Mouse (Mus musculus): ENCODE data around the gene Gnb1l. TPM values are rescaled to one million over a fixed set of nuclear protein-coding genes. Genes with fewer than 3 reads are reported as not detected.

Gene Gnb1l
- polyA plus RNA-seq, 1 experiment from 2014 or later = 9.3 TPM

DNA sequence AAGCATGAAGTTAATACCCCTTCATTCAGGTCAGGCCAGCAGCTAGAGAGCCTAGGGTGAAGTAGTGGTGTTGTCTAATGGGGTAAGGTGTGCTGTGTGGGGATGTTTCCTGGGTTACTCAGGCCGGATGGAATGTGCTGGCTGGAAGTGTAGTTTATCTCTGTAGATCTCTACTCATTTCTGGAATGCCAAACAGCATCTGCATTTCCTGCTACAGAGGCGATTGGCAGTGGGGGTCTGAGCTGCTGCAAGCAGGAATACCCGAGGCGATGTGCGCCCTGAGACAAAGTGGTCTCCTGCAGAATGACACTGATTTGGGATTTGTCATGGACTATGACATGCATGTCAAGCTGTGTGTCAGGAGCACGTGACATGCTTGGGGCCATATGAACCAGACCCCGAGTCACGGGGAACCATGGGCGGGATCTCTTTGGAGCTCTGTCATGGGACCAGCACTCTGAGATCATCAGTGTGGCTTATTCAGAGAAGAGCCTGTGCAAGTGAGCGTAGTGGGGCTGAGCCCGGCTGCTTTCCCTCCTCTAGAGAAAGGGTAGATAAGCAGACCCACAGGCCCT lies 27.0 kb upstream of the Gnb1l start:
- no peak for ATAC-seq (ENCODE audit: insufficient number of reproducible peaks, insufficient read depth, low FRiP score, low read depth)
- Histone ChIP-seq H3K27ac (replicated peaks in 1 of 2; ENCODE audit: control insufficient read depth in 1 of 2, insufficient read depth in 1 of 2, low read depth in 2 of 2, low read length in 2 of 2) (no peak overlapping the region), H3K4me1 (ENCODE audit: control insufficient read depth in 2 of 2, insufficient read depth in 2 of 2, low read length in 2 of 2) (peaks cover 5 to 7% of the 10 kb centered on the region in 2 experiments; a peak in 2 of 4 replicates), H3K9me3 (ENCODE audit: control insufficient read depth, low read length) (no peaks in the 10 kb centered on the region), H3K9ac (ENCODE audit: low read length) (no peak overlapping the region), H3K4me3 (ENCODE audit: control insufficient read depth in 1 of 2, insufficient read depth in 1 of 2, low read depth in 1 of 2, low read length in 2 of 2) (no peak overlapping the region), H3K27me3 (ENCODE audit: control insufficient read depth, insufficient read depth, low read length) (no peaks in the 10 kb centered on the region), H3K36me3 (ENCODE audit: control insufficient read depth, insufficient read depth, low read length) (peaks cover 34% of the 10 kb centered on the region), H3K4me2 (ENCODE audit: low read length) (no peak overlapping the region)
- WGBS = 47% methylated on average over 11 of the region's 11 CpGs

DNA sequence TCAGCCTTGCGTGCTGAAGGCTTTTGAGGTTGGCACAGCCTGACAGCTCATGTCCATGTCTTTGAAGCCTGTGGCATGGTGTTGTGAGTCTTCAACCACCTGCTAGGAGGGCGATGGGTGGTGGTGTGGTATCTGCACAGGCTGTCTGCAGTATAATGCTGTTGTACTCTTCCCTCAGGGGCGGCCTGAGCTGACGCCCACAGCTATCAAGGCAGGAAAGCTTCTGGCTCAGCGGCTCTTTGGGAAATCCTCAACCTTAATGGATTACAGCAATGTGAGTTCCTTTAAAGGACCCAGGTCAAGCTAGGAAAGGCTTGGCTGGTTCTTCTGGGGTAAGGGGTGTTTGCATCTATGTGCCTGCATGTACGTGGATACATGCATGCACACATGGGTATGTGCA lies 26.5 kb upstream of the Gnb1l start:
- peaks cover 5 to 7% of the 10 kb centered on the region in 2 experiments; a peak in 2 of 4 replicates for H3K4me1 ChIP-seq (ENCODE audit: control insufficient read depth in 2 of 2, insufficient read depth in 2 of 2, low read length in 2 of 2)
- H3K9me3 ChIP-seq (ENCODE audit: control insufficient read depth, low read length) = no peaks in the 10 kb centered on the region
- no peak overlapping the region for H3K4me2 ChIP-seq (ENCODE audit: low read length)
- H3K9ac ChIP-seq (ENCODE audit: low read length) = no peak overlapping the region
- H3K27ac ChIP-seq (replicated peaks in 1 of 2; ENCODE audit: control insufficient read depth in 1 of 2, insufficient read depth in 1 of 2, low read depth in 2 of 2, low read length in 2 of 2) = no peak overlapping the region
- no peak overlapping the region for H3K4me3 ChIP-seq (ENCODE audit: control insufficient read depth in 1 of 2, insufficient read depth in 1 of 2, low read depth in 1 of 2, low read length in 2 of 2)
- peaks cover 34% of the 10 kb centered on the region for H3K36me3 ChIP-seq (ENCODE audit: control insufficient read depth, insufficient read depth, low read length)
- WGBS = 76% methylated on average over 6 of the region's 6 CpGs
- no peaks in the 10 kb centered on the region for H3K27me3 ChIP-seq (ENCODE audit: control insufficient read depth, insufficient read depth, low read length)
- ATAC-seq (ENCODE audit: insufficient number of reproducible peaks, insufficient read depth, low FRiP score, low read depth) = no peak

DNA sequence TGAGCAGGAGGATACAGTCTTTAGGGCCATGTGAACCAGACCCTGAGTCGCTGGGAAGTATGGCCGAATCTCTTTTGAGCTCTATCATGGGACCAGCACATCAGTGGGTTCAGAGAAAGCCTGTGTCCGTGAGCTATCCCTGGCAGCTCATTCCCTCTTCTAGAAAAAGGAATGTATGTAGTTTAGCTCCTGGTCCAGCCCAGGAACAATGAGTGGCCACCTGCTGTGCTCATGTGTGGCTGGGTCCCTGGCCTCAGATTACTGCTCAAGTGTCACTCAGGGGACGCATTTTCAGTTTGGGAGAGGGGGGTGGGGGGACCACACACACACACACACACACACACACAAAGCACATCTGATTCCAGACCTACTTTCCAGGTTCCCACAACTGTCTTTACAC lies 26.1 kb upstream of the Gnb1l start:
- Histone ChIP-seq H3K36me3 (ENCODE audit: control insufficient read depth, insufficient read depth, low read length) (peaks cover 35% of the 10 kb centered on the region), H3K4me1 (ENCODE audit: control insufficient read depth in 2 of 2, insufficient read depth in 2 of 2, low read length in 2 of 2) (peaks cover 5 to 7% of the 10 kb centered on the region in 2 experiments; a peak in 2 of 4 replicates), H3K9ac (ENCODE audit: low read length) (no peak overlapping the region), H3K9me3 (ENCODE audit: control insufficient read depth, low read length) (no peaks in the 10 kb centered on the region), H3K4me2 (ENCODE audit: low read length) (no peak overlapping the region), H3K4me3 (ENCODE audit: control insufficient read depth in 1 of 2, insufficient read depth in 1 of 2, low read depth in 1 of 2, low read length in 2 of 2) (no peak overlapping the region), H3K27ac (replicated peaks in 1 of 2; ENCODE audit: control insufficient read depth in 1 of 2, insufficient read depth in 1 of 2, low read depth in 2 of 2, low read length in 2 of 2) (no peak overlapping the region), H3K27me3 (ENCODE audit: control insufficient read depth, insufficient read depth, low read length) (no peaks in the 10 kb centered on the region)
- 83% methylated on average over 4 of the region's 4 CpGs for WGBS
- ATAC-seq (ENCODE audit: insufficient number of reproducible peaks, insufficient read depth, low FRiP score, low read depth) = no peak

DNA sequence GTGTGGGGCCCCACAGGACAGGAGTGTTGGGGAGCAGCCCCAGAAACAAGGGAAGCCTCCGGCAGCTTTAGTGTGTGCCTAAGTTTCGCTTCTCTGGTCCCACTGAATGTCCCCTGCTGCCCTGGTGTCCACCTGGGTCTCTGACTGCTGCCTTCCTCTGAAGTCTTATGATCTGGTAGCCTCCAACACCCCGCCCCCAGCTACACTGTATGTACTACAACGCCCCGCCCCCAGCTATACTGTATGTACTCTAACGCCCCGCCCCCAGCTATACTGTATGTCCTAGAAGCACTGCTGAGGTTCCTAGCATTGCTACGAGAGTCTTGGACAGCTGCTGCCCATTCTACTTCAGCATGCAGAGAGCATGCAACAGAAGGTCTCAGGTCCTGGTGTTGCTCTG lies 25.5 kb upstream of the Gnb1l start:
- no peak overlapping the region for H3K9ac ChIP-seq (ENCODE audit: low read length)
- H3K4me3 ChIP-seq (ENCODE audit: control insufficient read depth in 1 of 2, insufficient read depth in 1 of 2, low read depth in 1 of 2, low read length in 2 of 2) = no peak overlapping the region
- no peaks in the 10 kb centered on the region for H3K9me3 ChIP-seq (ENCODE audit: control insufficient read depth, low read length)
- H3K27me3 ChIP-seq (ENCODE audit: control insufficient read depth, insufficient read depth, low read length) = no peaks in the 10 kb centered on the region
- no peak for ATAC-seq (ENCODE audit: insufficient number of reproducible peaks, insufficient read depth, low FRiP score, low read depth)
- H3K36me3 ChIP-seq (ENCODE audit: control insufficient read depth, insufficient read depth, low read length) = peaks cover 41% of the 10 kb centered on the region
- H3K4me2 ChIP-seq (ENCODE audit: low read length) = no peak overlapping the region
- no peak overlapping the region for H3K27ac ChIP-seq (replicated peaks in 1 of 2; ENCODE audit: control insufficient read depth in 1 of 2, insufficient read depth in 1 of 2, low read depth in 2 of 2, low read length in 2 of 2)
- 90% methylated on average over 8 of the region's 8 CpGs for whole genome bisulfite sequencing
- H3K4me1 ChIP-seq (ENCODE audit: control insufficient read depth in 2 of 2, insufficient read depth in 2 of 2, low read length in 2 of 2) = peaks cover 5 to 7% of the 10 kb centered on the region in 2 experiments; a peak in 2 of 4 replicates

DNA sequence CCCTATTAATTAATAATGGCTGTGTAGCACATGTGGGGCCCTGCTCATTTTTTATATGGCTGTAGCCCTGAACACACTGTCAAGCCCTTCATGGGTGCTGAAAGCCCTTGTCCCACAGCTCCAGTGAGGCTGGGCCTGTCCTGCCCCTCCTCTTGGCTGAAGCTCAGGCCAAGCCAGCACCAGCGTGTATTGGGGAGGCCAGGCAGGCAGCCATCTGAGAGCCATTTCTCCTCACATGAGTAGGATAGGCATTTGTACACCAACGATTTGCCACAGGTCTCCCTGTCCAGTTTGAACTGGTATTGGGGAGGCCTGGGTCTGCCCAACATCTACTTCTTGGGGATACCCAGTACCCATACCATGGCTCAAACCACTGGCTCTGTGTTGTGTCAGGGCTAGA lies 24.5 kb upstream of the Gnb1l start:
- 79% methylated on average over 2 of the region's 2 CpGs for WGBS
- Histone ChIP-seq H3K27ac (replicated peaks in 1 of 2; ENCODE audit: control insufficient read depth in 1 of 2, insufficient read depth in 1 of 2, low read depth in 2 of 2, low read length in 2 of 2) (no peak overlapping the region), H3K4me3 (ENCODE audit: control insufficient read depth in 1 of 2, insufficient read depth in 1 of 2, low read depth in 1 of 2, low read length in 2 of 2) (no peak overlapping the region), H3K4me2 (ENCODE audit: low read length) (no peak overlapping the region), H3K36me3 (ENCODE audit: control insufficient read depth, insufficient read depth, low read length) (peaks cover 37% of the 10 kb centered on the region), H3K4me1 (ENCODE audit: control insufficient read depth in 2 of 2, insufficient read depth in 2 of 2, low read length in 2 of 2) (peaks cover 5 to 7% of the 10 kb centered on the region in 2 experiments; a peak in 2 of 4 replicates), H3K27me3 (ENCODE audit: control insufficient read depth, insufficient read depth, low read length) (no peaks in the 10 kb centered on the region), H3K9me3 (ENCODE audit: control insufficient read depth, low read length) (no peaks in the 10 kb centered on the region), H3K9ac (ENCODE audit: low read length) (no peak overlapping the region)
- ATAC-seq (ENCODE audit: insufficient number of reproducible peaks, insufficient read depth, low FRiP score, low read depth) = no peak

DNA sequence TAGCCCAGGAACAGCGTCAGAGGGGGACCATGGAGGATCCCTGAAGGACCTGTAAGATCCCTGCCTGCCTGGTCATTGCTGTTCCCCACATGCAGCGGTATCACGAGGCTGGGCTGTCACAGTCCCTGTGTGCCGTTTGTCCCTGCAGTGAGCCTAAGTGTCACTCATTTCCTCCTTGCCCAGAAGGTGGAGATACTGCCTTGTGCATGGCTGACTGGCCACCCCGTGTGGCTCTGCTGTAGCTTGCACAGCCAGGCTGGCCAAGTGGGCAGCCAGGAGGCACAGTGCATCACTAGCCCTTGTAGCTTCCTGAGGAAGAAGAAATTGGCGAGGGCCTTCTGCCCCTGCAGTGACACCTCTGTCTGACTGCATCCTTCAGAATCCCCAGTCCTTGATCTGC lies 20.5 kb upstream of the Gnb1l start:
- Histone ChIP-seq H3K4me3 (ENCODE audit: control insufficient read depth in 1 of 2, insufficient read depth in 1 of 2, low read depth in 1 of 2, low read length in 2 of 2) (no peak overlapping the region), H3K9me3 (ENCODE audit: control insufficient read depth, low read length) (no peaks in the 10 kb centered on the region), H3K4me1 (ENCODE audit: control insufficient read depth in 2 of 2, insufficient read depth in 2 of 2, low read length in 2 of 2) (no peaks in the 10 kb centered on the region), H3K36me3 (ENCODE audit: control insufficient read depth, insufficient read depth, low read length) (peaks cover 17% of the 10 kb centered on the region), H3K9ac (ENCODE audit: low read length) (no peak overlapping the region), H3K27me3 (ENCODE audit: control insufficient read depth, insufficient read depth, low read length) (no peaks in the 10 kb centered on the region), H3K27ac (replicated peaks in 1 of 2; ENCODE audit: control insufficient read depth in 1 of 2, insufficient read depth in 1 of 2, low read depth in 2 of 2, low read length in 2 of 2) (no peak overlapping the region), H3K4me2 (ENCODE audit: low read length) (no peak overlapping the region)
- ATAC-seq (ENCODE audit: insufficient number of reproducible peaks, insufficient read depth, low FRiP score, low read depth) = no peak
- WGBS = 55% methylated on average over 6 of the region's 6 CpGs

DNA sequence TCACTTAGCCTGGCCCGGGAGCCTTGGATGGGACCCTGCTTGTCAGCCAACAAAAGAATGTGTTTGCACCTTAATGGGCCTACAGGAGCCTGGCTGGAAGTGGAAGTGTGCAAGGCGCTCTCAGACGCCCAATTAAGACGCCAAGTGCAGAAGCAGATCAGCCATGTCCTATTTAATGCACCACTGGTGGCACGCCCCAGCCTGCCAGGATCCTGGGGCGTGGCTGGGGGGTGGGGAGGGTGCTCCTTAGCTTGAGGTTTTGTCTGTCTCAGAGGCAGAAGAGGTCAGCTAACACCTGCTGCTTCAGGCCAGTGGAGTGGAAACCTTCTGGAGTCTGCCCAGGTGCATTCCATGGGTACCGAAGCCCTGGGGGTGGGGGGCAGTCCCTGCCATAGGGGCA lies 18.8 kb upstream of the Gnb1l start:
- no peak overlapping the region for H3K4me3 ChIP-seq (ENCODE audit: control insufficient read depth in 1 of 2, insufficient read depth in 1 of 2, low read depth in 1 of 2, low read length in 2 of 2)
- H3K9me3 ChIP-seq (ENCODE audit: control insufficient read depth, low read length) = no peaks in the 10 kb centered on the region
- H3K27me3 ChIP-seq (ENCODE audit: control insufficient read depth, insufficient read depth, low read length) = no peaks in the 10 kb centered on the region
- ATAC-seq (ENCODE audit: insufficient number of reproducible peaks, insufficient read depth, low FRiP score, low read depth) = no peak
- H3K4me2 ChIP-seq (ENCODE audit: low read length) = no peak overlapping the region
- no peak overlapping the region for H3K27ac ChIP-seq (replicated peaks in 1 of 2; ENCODE audit: control insufficient read depth in 1 of 2, insufficient read depth in 1 of 2, low read depth in 2 of 2, low read length in 2 of 2)
- H3K9ac ChIP-seq (ENCODE audit: low read length) = no peak overlapping the region
- 56% methylated on average over 7 of the region's 7 CpGs for WGBS
- no peaks in the 10 kb centered on the region for H3K4me1 ChIP-seq (ENCODE audit: control insufficient read depth in 2 of 2, insufficient read depth in 2 of 2, low read length in 2 of 2)
- peaks cover 8% of the 10 kb centered on the region; the same call in 1 of the 2 replicates for H3K36me3 ChIP-seq (ENCODE audit: control insufficient read depth, insufficient read depth, low read length)

DNA sequence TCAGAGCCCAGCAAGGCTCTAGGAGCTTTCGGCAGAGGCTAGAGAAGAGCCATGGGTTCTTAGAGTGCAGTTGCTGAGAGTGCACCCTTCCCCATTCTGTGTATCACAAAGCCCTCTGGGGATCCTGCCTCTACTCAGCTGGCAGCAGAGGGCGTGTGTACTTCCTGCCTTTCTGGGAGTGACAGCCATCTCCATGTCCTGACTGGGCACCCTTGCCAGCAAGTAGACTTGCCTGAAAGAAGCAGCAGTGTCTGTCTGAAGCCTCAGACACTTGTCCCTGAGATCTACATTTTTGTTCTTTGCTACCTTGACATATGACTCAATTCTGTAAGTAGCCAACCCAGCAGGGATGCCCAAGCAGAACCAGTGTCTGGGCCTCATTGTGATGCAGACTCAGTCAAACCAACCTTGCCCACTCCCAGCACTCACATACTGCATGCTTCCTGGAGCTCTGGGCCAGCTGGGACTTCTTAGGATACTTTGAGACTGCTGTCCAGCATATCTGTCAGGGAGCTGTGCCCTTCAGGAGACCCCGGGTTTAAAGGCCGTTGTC lies 17.5 kb upstream of the Gnb1l start:
- WGBS = 52% methylated on average over 4 of the region's 4 CpGs
- H3K4me3 ChIP-seq (ENCODE audit: control insufficient read depth in 1 of 2, insufficient read depth in 1 of 2, low read depth in 1 of 2, low read length in 2 of 2) = no peak overlapping the region
- peaks cover 7% of the 10 kb centered on the region; the same call in 1 of the 2 replicates for H3K36me3 ChIP-seq (ENCODE audit: control insufficient read depth, insufficient read depth, low read length)
- H3K27ac ChIP-seq (replicated peaks in 1 of 2; ENCODE audit: control insufficient read depth in 1 of 2, insufficient read depth in 1 of 2, low read depth in 2 of 2, low read length in 2 of 2) = no peak overlapping the region
- H3K9ac ChIP-seq (ENCODE audit: low read length) = no peak overlapping the region
- H3K9me3 ChIP-seq (ENCODE audit: control insufficient read depth, low read length) = no peaks in the 10 kb centered on the region
- no peak for ATAC-seq (ENCODE audit: insufficient number of reproducible peaks, insufficient read depth, low FRiP score, low read depth)
- no peak overlapping the region for H3K4me2 ChIP-seq (ENCODE audit: low read length)
- no peaks in the 10 kb centered on the region for H3K4me1 ChIP-seq (ENCODE audit: control insufficient read depth in 2 of 2, insufficient read depth in 2 of 2, low read length in 2 of 2)
- no peaks in the 10 kb centered on the region for H3K27me3 ChIP-seq (ENCODE audit: control insufficient read depth, insufficient read depth, low read length)
